Mouse (Mus musculus) testis, adult 2 months (tissue): ENCODE results near the gene Degs1. TPM values are rescaled to one million over a fixed set of nuclear protein-coding genes. Genes with fewer than 3 reads are reported as not detected.

ENCODE experiments used
- H3K27ac ChIP-seq: fragments of 200-500 bp; 2 replicates; pipeline ENCODE4 v1.5.1; 2012; ENCODE audit warnings: low read depth, low read length; ENCODE audit not compliant: control insufficient read depth, insufficient read depth
- H3K27me3 ChIP-seq: fragments of 200-500 bp; 2 replicates; pipeline ENCODE4 v1.6.1; 2012; ENCODE audit warnings: mild to moderate bottlenecking, low read length, moderate library complexity; ENCODE audit not compliant: control insufficient read depth, insufficient read depth
- H3K36me3 ChIP-seq: fragments of 200-500 bp; 2 replicates; pipeline ENCODE4 v1.6.1; 2012; ENCODE audit warnings: mild to moderate bottlenecking, low read length; ENCODE audit not compliant: control insufficient read depth, insufficient read depth
- H3K4me1 ChIP-seq: fragments of 200-500 bp; 2 replicates; pipeline ENCODE4 v1.6.1; 2012; ENCODE audit warnings: low read length; ENCODE audit not compliant: control insufficient read depth, insufficient read depth
- H3K4me3 ChIP-seq: fragments of 200-500 bp; 2 replicates; pipeline ENCODE4 v1.5.1; 2012; ENCODE audit warnings: low read depth, mild to moderate bottlenecking, low read length, moderate library complexity, mixed read lengths; ENCODE audit not compliant: control insufficient read depth
- CTCF ChIP-seq: fragments of 200-500 bp; IDR thresholded peaks from 2 replicates; pipeline ENCODE4 v1.5.1; 2012; ENCODE audit warnings: low read depth, mild to moderate bottlenecking, inconsistent platforms, low read length, moderate library complexity; ENCODE audit not compliant: control insufficient read depth, insufficient read depth, insufficient replicate concordance
- POLR2A ChIP-seq: fragments of 200-500 bp; IDR thresholded peaks from 2 replicates; pipeline ENCODE4 v1.6.1; 2012; ENCODE audit warnings: low read depth, mild to moderate bottlenecking, inconsistent platforms, low read length, moderate library complexity; ENCODE audit not compliant: control insufficient read depth
- polyA plus RNA-seq: library from polyadenylated mRNA; depleted of rRNA; stranded (reverse); fragments of >200 nt; gene quantifications from 2 replicates; pipeline ENCODE4 v1.2.3, GENCODE M21; 2012; rRNA removed

Gene Degs1
- 10.6 and 10.9 TPM in 2 replicates for polyA plus RNA-seq

GRCm38 (mm10) chr1:182282091-182283075 lies at the start of gene Degs1:
Gene Degs1, minus strand, starts transcription at chr1:182282804.
- peak within 1 kb of the TSS; percentile 74 for H3K27ac ChIP-seq
- peak within 1 kb of the TSS; percentile 90 for H3K4me3 ChIP-seq
- H3K4me1 ChIP-seq: peaks cover 10% of the 10 kb centered on the region
- H3K27me3 ChIP-seq: no peaks in the 10 kb centered on the region
- no peaks in the 10 kb centered on the region for H3K36me3 ChIP-seq
- peak; percentile 83 for TF ChIP-seq POLR2A
- TF ChIP-seq CTCF: no peak

- no peaks in the 10 kb centered on the region for H3K27me3 ChIP-seq
- no peak overlapping the region for H3K4me3 ChIP-seq
- no peaks in the 10 kb centered on the region for H3K4me1 ChIP-seq
- no peak overlapping the region for H3K27ac ChIP-seq
- TF ChIP-seq CTCF: no peak
- no peak for TF ChIP-seq POLR2A
- peaks cover 3% of the 10 kb centered on the region for H3K36me3 ChIP-seq
Measured at GRCm38 (mm10) chr1:182325919-182326318, 43.3 kb upstream of the Degs1 start.

GRCm38 (mm10) chr1:182324552-182324951 lies 41.9 kb upstream of the Degs1 start:
- Histone ChIP-seq H3K27ac (no peak overlapping the region), H3K27me3 (no peaks in the 10 kb centered on the region), H3K36me3 (peaks cover 3% of the 10 kb centered on the region), H3K4me1 (no peaks in the 10 kb centered on the region), H3K4me3 (no peak overlapping the region)
- TF ChIP-seq POLR2A (no peak), CTCF (no peak)

- no peak for TF ChIP-seq POLR2A
- no peak for TF ChIP-seq CTCF
- Histone ChIP-seq H3K36me3 (peaks cover 3% of the 10 kb centered on the region), H3K4me1 (no peaks in the 10 kb centered on the region), H3K27ac (no peak overlapping the region), H3K4me3 (no peak overlapping the region), H3K27me3 (no peaks in the 10 kb centered on the region)
Measured at GRCm38 (mm10) chr1:182323139-182323538, 40.5 kb upstream of the Degs1 start.

- no peak overlapping the region for H3K27ac ChIP-seq
- no peak overlapping the region for H3K4me3 ChIP-seq
- H3K36me3 ChIP-seq: peaks cover 2% of the 10 kb centered on the region
Measured at GRCm38 (mm10) chr1:182314201-182314600, 31.6 kb upstream of the Degs1 start.

GRCm38 (mm10) chr1:182313181-182313580 lies 30.6 kb upstream of the Degs1 start:
- no peak for TF ChIP-seq POLR2A
- no peak for TF ChIP-seq CTCF
- Histone ChIP-seq H3K4me3 (no peak overlapping the region), H3K27ac (no peak overlapping the region), H3K4me1 (no peaks in the 10 kb centered on the region), H3K27me3 (no peaks in the 10 kb centered on the region), H3K36me3 (peaks cover 2% of the 10 kb centered on the region)

More at GRCm38 (mm10) chr1:182314201-182314600, 31.6 kb upstream of the Degs1 start:
- TF ChIP-seq POLR2A (no peak), CTCF (no peak)
- no peaks in the 10 kb centered on the region for H3K4me1 ChIP-seq
- H3K27me3 ChIP-seq: no peaks in the 10 kb centered on the region

- no peaks in the 10 kb centered on the region for H3K4me1 ChIP-seq
- H3K27ac ChIP-seq: no peak overlapping the region
- no peak overlapping the region for H3K4me3 ChIP-seq
- TF ChIP-seq POLR2A (no peak), CTCF (no peak; the same call in 1 of the 2 replicates)
- H3K36me3 ChIP-seq: no peaks in the 10 kb centered on the region; the same call in 1 of the 2 replicates
- H3K27me3 ChIP-seq: no peaks in the 10 kb centered on the region
Measured at GRCm38 (mm10) chr1:182311376-182311775, 28.8 kb upstream of the Degs1 start.
